In the genomic region with DNA sequence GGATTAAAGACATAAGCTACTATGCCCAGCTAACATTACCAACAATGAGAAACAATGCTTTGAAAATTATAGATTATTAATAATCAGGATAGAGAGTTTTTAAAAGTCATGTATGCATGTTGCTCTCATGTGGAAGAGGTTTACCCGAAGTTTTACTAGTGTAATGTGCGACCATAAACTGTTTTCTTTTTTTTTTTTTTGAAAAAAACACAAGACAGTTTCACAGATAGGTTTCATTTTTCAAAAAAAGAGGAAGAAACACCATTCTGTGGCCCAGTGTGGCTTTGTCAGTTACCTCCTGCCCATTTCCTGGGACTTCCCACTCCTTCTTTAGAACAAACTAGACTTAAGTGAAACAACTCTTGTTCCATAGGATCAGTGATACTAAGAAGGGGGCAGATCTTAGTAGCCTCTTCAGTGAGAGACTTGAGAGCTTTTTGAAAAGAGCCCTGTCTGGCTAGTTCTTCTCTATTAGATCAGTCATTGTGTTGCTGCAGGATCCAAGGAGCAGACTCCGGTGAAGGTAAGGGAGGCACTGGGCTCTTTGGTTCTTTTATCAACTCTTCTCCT, we compare ENCODE assay signal across 1 mouse cellular context.
TF ChIP-seq lines count a peak whose summit lies in the region.

A gene (plus strand): TSS at position 441 of the 570 bp plus-strand sequence.

TF ChIP-seq in CH12.LX, 34 proteins besides CTCF, POLR2A, EP300 and RAD21 (continued from another document):
- TF ChIP-seq USF2 (conservative IDR thresholded peaks at IDR 0.05; ENCODE audit: low read depth, low read length) (no peak), CHD2 (IDR thresholded peaks at IDR 0.05; ENCODE audit: low read length) (peak; percentile 72), MEF2A (IDR thresholded peaks at IDR 0.05; ENCODE audit: borderline replicate concordance, low read depth, low read length) (peak; percentile 90), PAX5 (IDR thresholded peaks at IDR 0.05; ENCODE audit: low read length) (no peak), SMC3 (IDR thresholded peaks at IDR 0.05; ENCODE audit: low read depth, low read length) (no peak)
